Mouse (Mus musculus) layer of hippocampus, adult 9-11 months (tissue): Measurements from ENCODE around the gene Cypt2.
"Not testable (repeated sequence)": the region's sequence is repeated elsewhere in the genome, so short reads cannot be mapped to it uniquely, and the experiment has no call there.

Source experiments
- DNase-seq: peaks from one replicate; pipeline ENCODE4 v3.0.0; 2022

The Cypt2 gene

GRCm38 (mm10) chrX:105499472-105499871 lies at the start of gene Cypt2:
Gene Cypt2, plus strand, starts transcription at chrX:105499772.
- not testable (repeated sequence) for DNase-seq

- DNase-seq = no peak
Observed at GRCm38 (mm10) chrX:105546234-105546633, 46.7 kb downstream of the Cypt2 start.
